Mouse (Mus musculus) megakaryocyte, adult 5-6 weeks (primary cell): ENCODE data around the gene Mpped2. TPM values are rescaled to one million over a fixed set of nuclear protein-coding genes. Genes with fewer than 3 reads are reported as not detected.

Source experiments
- ATAC-seq: 2 replicates; pipeline ENCODE4 v1.8.0; 2016; ENCODE audit warnings: mild to moderate bottlenecking, inconsistent platforms; ENCODE audit not compliant: poor library complexity, severe bottlenecking
- total RNA-seq, 2 experiments: library from RNA; stranded (forward) in 1 of 2; stranded (reverse) in 1 of 2; fragments of 153-499, 151-499 nt in 1 of 2; fragments of 221-1000, 200-1000 nt in 1 of 2; gene quantifications; 2 replicates each; pipeline versions ENCODE4 v1.2.3 to v1.2.4; 2015 to 2017

Mpped2 gene
- total RNA-seq, 2 experiments from 2014 or later: not detected

GRCm38 (mm10) chr2:106744601-106745000 is 51.5 kb downstream of the Mpped2 start:
- no peak for ATAC-seq

GRCm38 (mm10) chr2:106745364-106745763 is 52.3 kb downstream of the Mpped2 start:
- no peak for ATAC-seq

GRCm38 (mm10) chr2:106746211-106746610 is 53.1 kb downstream of the Mpped2 start:
- no peak for ATAC-seq

DNA sequence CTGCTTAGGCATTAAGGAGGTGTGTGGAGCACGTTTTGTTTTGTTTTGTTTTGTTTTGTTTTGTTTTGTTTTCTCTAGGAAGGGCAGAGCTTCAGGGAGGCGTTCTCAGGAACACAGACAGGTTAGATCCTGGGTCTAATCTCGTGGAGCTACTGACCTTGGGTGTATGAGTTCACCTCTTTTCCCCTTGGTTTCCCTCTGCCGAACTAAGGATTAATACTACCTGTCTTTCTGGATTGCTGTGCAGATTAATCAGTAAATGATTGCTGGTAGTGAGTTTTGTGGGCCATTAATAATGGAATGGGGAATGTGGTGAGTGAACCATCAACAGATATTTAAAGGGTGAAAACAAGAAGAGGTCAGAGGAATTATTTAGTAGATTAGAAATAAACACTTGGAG is 53.8 kb downstream of the Mpped2 start:
- no peak for ATAC-seq

DNA sequence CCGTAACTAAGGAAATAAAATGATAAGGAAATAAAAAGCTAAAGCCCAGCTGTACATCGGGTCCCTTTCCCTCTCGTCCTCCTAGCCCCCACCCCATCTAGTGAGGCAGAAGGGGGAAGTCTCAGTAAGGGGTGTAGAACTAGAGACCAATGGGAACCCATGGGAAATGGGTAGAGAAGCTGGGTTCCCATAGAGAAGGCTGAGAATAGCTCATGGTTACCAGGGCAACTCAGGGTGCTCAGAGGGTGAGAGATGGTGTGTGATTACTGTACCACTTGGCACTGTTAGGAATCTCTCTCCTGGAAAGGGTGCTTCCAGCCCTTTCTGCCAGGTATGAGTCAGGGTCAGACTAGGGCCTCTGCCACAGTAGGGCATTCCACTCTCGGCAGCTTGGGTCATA is 54.3 kb downstream of the Mpped2 start:
- no peak for ATAC-seq

GRCm38 (mm10) chr2:106750878-106751277 is 57.8 kb downstream of the Mpped2 start:
- ATAC-seq: no peak

DNA sequence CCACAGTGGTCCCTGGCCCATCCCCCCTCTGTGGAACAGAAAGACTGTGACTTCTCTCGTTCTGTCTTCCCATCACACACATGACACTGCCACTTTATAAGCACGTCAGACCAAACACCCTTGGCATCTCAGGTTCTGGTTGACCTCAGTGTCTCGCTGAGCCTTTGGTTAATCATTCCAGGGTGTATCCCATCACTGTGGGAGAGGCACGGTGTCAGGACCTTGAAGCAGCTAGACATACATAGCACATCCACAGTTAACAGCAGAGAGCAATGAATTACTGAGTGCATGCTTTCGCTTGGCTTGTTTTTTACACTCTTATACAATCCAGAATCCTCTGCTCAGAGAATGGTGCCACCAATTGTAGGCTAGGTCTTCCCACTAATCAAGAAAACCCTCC is 60.6 kb downstream of the Mpped2 start:
- ATAC-seq: no peak

DNA sequence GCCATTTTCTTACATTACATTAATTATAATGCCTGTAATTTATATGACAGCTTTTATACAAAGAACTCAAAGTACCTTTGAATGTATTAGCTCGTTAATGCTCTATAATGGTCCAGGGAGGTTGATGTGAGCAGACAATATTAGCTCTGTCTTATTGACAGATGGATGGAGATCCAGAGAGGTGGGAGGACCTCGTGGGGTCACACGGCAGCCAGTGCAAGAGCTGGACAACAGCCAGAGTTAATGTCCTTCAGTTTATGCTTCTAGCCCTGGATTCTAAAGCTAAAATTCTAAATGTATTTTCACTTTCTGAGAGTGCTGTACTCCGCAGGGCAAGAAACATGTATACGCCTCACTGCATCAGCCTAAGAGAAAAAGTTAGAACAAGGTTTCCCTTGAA is 61.6 kb downstream of the Mpped2 start:
- no peak for ATAC-seq

- no peak for ATAC-seq
These were observed 63.5 kb downstream of the Mpped2 start for GRCm38 (mm10) chr2:106756354-106757103.

GRCm38 (mm10) chr2:106762920-106763319 is 69.9 kb downstream of the Mpped2 start:
- ATAC-seq: no peak

DNA sequence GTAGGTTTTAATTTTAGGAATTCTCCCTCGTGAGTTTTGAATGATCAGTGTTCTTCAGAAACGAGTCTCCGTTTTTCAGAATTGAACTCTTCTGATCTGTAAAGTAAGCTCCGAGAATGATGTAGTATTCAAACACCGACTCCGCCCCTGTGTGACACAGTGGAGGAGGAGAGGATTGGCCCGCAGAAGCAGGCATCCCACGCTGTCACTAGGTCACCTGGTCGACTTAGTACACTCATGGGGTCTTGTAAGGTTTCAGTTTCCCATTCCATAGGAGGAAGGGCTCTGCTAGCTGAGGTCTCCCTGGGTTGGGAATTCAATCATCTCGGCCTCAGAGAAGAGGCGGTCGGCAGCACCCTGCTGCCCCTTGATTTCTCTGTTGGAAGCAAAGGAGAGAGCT is 76.2 kb downstream of the Mpped2 start:
- no peak for ATAC-seq

- no peak for ATAC-seq
These were observed 79.6 kb downstream of the Mpped2 start for GRCm38 (mm10) chr2:106772643-106773042.

- ATAC-seq: no peak
These were observed 81.5 kb downstream of the Mpped2 start for GRCm38 (mm10) chr2:106774251-106775196.

GRCm38 (mm10) chr2:106775994-106776393 is 82.9 kb downstream of the Mpped2 start:
- ATAC-seq: no peak

DNA sequence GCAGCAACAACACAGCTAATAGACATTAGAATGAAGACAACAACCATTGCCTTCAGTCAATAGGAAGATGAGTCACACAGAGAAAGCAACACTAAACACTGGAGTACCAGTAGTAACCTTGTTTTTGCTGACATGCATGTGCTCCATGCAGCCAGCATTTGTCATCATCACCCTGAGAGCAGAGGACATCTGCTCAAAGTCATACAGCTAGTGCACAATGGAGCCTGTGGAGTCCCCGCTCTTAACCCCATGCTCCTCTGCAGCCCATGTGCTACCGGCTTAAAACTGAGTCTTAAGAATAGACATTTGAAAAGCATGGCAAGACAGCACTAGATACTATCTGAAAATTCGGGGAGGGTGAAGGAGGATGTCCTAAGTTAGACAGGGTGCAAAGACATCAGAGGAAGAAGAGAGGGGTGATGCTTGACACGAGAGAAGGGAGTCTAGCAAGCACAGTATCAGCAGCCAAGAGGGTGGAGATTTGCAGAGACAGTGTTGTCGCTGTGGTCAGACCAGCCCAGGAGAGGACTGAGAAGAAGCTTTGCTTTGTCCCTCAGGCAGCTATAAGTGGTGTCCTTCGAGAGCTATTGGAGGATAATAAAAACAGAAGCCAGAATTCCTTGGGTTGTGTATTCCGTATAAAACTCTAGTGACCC is 85.9 kb downstream of the Mpped2 start:
- ATAC-seq: no peak

DNA sequence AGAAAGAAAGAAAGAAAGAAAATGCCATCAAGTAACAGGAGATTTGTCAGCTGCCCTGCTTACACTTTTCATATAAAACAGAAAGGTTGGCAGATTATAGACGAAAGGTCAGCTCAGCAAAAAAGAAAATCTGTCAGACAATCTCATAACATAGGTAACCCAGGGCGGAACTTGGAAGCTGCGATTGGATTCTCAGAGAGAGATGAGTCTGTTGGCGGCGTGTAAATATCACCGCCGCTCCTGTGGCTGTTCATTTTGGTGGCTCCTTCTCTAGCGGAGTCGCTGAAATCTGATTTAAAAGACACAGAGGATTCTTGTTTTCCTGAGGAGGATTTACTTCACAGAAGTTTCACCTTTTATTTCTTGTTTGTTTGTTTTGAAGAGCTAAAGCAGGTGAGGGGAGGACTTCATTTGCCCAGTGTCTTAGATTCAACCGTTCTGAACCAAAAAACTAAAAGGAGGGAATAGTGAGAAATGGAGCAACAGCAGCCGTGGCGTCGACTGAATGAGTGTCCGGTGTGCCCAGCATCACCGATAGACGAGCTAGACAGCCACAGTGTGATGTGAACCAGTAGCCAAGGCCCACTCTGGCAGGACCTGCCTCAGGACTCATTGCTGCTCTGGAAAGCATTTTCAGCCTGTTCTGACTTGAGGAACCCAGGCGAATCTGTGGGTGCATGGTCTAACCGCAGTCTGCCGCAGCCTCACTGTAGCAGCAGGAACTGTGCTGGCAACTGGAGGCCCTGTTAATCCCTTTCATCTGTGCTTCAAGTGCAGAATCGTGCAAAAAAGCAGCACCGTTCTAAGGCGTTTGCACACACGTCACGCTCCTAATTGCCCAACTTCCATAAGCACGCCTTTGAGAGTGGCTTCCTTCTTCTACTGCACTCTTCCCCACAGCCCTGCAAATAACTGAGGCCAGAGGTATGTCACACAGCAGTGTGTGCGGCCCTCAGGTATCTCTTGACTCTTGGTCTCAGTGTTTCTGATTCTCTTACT is 88.4 kb downstream of the Mpped2 start:
- ATAC-seq: no peak

- ATAC-seq: no peak
These were observed 90.2 kb downstream of the Mpped2 start for GRCm38 (mm10) chr2:106783311-106783710.

GRCm38 (mm10) chr2:106788055-106788454 is 95.0 kb downstream of the Mpped2 start:
- no peak for ATAC-seq

DNA sequence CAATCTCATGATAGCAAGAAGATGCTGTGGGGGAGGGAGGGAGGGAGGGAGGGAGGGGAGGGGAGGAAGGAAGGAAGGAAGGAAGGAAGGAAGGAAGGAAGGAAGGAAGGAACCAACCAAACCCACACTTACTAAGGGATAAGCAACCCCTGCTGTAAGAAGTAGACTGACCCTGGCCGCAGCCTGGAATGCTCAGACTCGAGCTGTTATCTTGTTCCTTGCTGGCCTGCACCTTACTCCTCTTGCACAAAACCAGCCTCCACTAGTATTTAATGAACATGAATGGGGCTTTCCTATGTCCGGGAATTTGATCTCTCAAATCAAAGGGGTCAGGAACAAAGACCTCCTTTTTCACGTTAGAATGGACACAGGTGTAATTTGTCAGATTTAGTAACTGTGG is 95.5 kb downstream of the Mpped2 start:
- no peak for ATAC-seq

GRCm38 (mm10) chr2:106789694-106790328 is 96.7 kb downstream of the Mpped2 start:
- ATAC-seq: no peak
